Mouse (Mus musculus) brain, embryonic 14.5 days (tissue): ENCODE measurements around the gene Gpr157.

Experiments
- CTCF ChIP-seq: fragments of 200-500 bp; IDR thresholded peaks from 2 replicates; pipeline ENCODE4 v1.5.1; 2012; ENCODE audit warnings: inconsistent platforms, mild to moderate bottlenecking, moderate library complexity, borderline replicate concordance; ENCODE audit not compliant: insufficient read depth, insufficient read length; ENCODE audit errors: extremely low read depth
- POLR2A ChIP-seq: fragments of 200-500 bp; IDR thresholded peaks from 2 replicates; pipeline ENCODE4 v1.6.1; 2012; ENCODE audit warnings: mild to moderate bottlenecking, inconsistent platforms, borderline replicate concordance; ENCODE audit not compliant: poor library complexity, insufficient read depth, insufficient read length, severe bottlenecking; ENCODE audit errors: extremely low read depth

GRCm38 (mm10) chr4:150049564-150050226, 37.5 kb upstream of the Gpr157 start:
- TF ChIP-seq CTCF: no peak
- TF ChIP-seq POLR2A: no peak
